Mouse (Mus musculus): ENCODE measurements around the gene Dnajb3. TPM values are rescaled to one million over a fixed set of nuclear protein-coding genes. Genes with fewer than 3 reads are reported as not detected.

The Dnajb3 gene
- polyA plus RNA-seq, 1 experiment = not detected

DNA sequence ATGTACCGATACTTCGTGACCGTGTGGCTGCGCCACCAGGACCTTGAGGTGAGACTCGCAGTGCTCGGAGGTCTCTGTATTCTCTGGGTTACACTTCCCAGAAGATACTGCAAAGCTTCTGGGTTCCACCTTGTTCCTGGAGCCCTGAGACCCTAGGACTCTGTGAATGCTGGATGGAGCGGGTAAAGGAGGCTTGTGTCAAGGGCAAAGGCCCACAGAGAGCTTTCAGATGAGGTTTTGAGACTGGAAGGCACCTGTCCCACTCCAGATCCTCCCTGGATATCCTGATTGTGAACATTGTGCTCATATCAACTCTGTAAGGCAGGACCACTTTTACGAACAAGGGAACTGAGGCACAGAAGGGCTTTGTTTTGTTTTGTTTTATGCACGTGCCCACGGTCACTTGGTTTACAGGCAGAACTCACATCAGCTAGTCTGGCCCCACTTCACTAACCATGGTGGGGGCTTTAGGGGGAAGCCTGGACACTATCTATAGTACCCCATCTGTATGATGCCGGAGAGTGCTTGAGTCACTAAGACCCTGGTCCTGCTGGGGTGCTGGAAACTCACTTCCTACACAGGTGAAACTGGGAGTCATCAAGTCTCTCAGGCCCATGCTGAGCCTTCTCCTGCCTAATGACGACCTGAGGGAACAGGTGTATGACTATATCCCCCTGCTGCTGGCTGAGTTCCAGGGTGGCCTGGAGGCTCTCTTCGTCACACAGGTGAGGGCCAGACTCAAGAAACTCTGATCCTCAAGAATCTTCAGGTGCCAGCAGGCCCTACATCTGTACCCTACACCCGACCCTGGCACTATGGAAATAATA, 28.1 kb upstream of the Dnajb3 start:
- no peak overlapping the region for H3K4me3 ChIP-seq (replicated peaks)
- TF ChIP-seq FLI1 (IDR thresholded peaks at IDR 0.05; ENCODE audit: low read length) (no peak), GATA1 (IDR thresholded peaks at IDR 0.05; ENCODE audit: borderline replicate concordance, low read length) (no peak)
- peaks cover 81% of the 10 kb centered on the region for H3K9me3 ChIP-seq
- peaks cover 6% of the 10 kb centered on the region for H3K27me3 ChIP-seq (replicated peaks)
- H3K4me1 ChIP-seq = no peaks in the 10 kb centered on the region
- H3K36me3 ChIP-seq (replicated peaks; ENCODE audit: low read length) = no peaks in the 10 kb centered on the region

DNA sequence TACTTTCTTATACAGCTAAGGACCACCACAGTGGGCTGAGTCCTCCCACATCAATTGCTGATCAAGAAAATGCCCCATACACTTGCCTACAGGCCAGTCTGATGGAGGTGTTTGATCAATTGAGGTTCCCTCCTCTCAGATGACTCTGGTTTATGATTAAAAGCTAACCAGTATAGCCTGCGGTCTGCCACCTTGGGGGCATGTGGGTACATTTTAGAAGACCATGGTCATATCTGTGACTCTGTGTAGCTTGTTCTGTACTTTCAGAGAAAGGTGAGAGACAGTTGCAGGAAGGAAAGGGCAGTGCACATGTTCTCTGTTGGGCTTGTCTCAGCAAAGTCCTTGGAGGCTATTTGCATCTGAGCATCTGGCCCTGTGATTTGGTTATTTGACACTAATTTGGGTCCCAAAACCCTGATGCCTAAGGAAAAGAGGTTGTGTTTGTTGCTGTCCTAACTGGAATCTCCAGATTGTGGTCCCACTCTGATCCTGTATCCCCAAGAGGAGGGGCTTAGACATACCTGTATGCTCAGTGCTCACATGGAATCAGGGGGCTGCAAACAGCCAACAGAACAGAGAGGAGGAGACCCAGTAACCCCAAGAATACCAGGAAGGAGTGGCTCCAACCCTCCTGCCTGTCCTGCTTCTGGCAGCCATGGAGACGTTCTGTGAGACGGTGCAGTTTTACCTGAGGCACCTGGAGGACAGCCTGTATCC, 27.2 kb upstream of the Dnajb3 start:
- H3K27me3 ChIP-seq (replicated peaks) = peaks cover 6% of the 10 kb centered on the region
- H3K36me3 ChIP-seq (replicated peaks; ENCODE audit: low read length) = no peaks in the 10 kb centered on the region
- H3K9me3 ChIP-seq = peaks cover 80% of the 10 kb centered on the region
- no peak overlapping the region for H3K4me3 ChIP-seq (replicated peaks)
- no peaks in the 10 kb centered on the region for H3K4me1 ChIP-seq
- no peak for TF ChIP-seq GATA1 (IDR thresholded peaks at IDR 0.05; ENCODE audit: borderline replicate concordance, low read length)
- no peak for TF ChIP-seq FLI1 (IDR thresholded peaks at IDR 0.05; ENCODE audit: low read length)

DNA sequence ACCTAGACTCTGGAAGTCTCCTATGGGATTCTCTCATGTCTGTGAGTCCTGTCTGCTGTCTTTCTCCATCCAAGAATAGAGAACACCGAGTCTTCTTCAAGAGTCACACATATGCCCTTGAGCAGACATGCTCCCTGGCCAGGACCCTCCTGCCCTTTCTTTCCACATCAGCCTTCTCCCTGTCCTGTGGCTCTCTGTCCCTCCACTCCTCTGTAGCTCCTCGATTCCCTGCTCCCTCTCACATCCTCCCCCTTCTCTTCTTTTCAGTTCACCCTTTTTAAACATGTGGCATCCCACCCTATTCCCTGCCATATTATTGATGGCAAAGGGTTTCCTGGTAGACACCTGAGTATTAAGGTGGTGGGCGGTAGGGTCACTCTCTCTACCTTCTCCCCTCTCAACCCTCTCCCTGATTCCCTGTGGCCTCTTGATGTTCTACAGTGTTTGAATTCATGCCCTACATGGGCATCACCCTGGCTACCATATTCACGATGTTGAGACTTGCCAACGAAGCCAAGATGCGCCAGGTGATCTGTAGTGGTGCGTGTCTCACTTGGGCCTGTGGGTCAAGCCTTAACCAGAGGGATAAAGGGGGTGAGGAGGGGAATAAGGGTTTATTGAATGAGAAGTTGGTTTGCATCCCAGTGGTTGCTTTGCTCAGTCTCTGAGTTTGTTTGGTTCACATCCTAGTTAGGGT, 26.4 kb upstream of the Dnajb3 start:
- peaks cover 79% of the 10 kb centered on the region for H3K9me3 ChIP-seq
- H3K36me3 ChIP-seq (replicated peaks; ENCODE audit: low read length) = no peaks in the 10 kb centered on the region
- peaks cover 6% of the 10 kb centered on the region for H3K27me3 ChIP-seq (replicated peaks)
- peak overlapping the region; percentile 4 for H3K4me3 ChIP-seq (replicated peaks)
- H3K4me1 ChIP-seq = no peaks in the 10 kb centered on the region
- TF ChIP-seq FLI1 (IDR thresholded peaks at IDR 0.05; ENCODE audit: low read length) (no peak), GATA1 (IDR thresholded peaks at IDR 0.05; ENCODE audit: borderline replicate concordance, low read length) (no peak)

DNA sequence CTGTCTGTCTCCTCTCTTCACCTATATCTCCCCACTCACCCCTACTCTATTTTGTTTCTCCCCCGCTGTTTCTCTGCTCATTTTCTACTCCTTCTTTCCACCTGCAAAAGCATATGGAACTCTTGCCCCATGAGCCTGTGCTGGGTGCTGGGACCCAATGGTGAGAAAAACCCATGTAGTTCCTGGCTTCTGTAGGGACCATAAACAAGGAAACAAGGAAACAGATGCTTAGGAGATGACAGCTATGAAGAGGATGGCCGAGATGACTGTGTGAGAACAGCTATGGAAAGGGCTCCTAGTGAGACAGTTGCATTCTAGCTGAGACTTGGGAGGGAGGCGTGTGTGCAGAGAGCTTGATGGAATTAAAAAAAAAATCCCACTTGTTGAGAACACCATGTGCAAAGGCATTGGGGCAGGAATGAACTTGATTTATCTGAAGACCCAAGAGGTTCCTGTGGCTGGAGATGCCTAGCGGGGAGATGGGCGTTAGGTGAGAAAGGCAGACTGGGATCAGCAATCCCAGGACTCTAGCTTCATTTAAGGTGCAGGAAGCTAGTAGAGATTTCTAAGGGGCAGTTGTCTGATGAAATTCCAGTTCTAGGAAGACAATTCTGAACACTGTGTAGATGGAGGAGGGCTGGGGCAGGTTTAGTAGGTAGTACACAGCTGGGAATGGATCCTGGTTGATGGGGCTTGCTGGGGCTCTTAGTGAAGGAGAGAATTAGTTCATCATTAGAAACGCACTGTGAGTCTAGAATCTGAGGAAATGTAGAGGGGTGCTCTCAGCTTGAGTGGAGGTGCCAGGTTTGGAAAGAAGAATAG, 25.6 kb upstream of the Dnajb3 start:
- H3K36me3 ChIP-seq (replicated peaks; ENCODE audit: low read length) = no peaks in the 10 kb centered on the region
- H3K4me1 ChIP-seq = no peaks in the 10 kb centered on the region
- H3K9me3 ChIP-seq = peaks cover 80% of the 10 kb centered on the region
- H3K27me3 ChIP-seq (replicated peaks) = peaks cover 4% of the 10 kb centered on the region
- H3K4me3 ChIP-seq (replicated peaks) = no peak overlapping the region
- TF ChIP-seq FLI1 (IDR thresholded peaks at IDR 0.05; ENCODE audit: low read length) (no peak), GATA1 (IDR thresholded peaks at IDR 0.05; ENCODE audit: borderline replicate concordance, low read length) (no peak)

DNA sequence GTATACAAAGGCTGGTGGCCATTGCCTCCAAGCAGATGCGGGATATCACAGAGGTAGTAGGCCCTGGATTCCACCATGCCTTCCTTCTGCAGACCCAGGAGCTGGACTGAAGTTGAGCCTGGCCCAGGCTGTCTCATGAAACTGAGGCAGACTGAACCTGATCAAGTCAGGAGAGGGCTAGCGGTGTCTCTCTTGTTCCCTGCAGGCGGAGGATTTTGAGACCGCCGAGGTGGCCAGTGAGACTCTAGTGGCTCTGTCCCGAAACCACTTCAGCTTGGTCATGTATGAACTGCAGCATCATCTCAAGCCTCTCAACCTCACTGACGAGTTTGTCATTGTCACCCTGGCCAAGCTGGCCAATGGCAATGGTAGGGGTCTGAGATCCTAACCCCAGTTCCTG, 24.8 kb upstream of the Dnajb3 start:
- no peak for TF ChIP-seq FLI1 (IDR thresholded peaks at IDR 0.05; ENCODE audit: low read length)
- no peak for TF ChIP-seq GATA1 (IDR thresholded peaks at IDR 0.05; ENCODE audit: borderline replicate concordance, low read length)
- Histone ChIP-seq H3K36me3 (replicated peaks; ENCODE audit: low read length) (no peaks in the 10 kb centered on the region), H3K9me3 (peaks cover 81% of the 10 kb centered on the region), H3K27me3 (replicated peaks) (peaks cover 4% of the 10 kb centered on the region), H3K4me1 (no peaks in the 10 kb centered on the region), H3K4me3 (replicated peaks) (peak overlapping the region; percentile 5)

DNA sequence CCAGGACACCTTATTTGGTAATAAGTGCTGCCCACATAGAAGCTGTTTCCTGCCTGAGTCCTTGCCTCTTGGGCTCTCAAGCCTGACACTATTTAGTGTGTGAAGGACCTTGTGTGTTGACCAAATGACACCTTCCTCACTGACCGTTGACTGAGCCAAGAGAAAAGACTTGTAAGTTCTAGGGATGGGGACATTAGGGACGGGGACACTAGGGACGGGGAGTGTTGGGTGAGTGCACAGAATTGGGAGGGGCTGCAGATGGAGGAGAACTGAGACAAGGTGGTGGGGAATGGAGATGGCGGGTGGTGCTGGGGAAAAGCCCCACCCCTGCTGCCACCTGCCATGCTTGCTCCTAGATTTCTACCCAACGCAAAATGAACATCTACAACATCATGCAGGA, 24.4 kb upstream of the Dnajb3 start:
- no peaks in the 10 kb centered on the region for H3K4me1 ChIP-seq
- peaks cover 3% of the 10 kb centered on the region for H3K27me3 ChIP-seq (replicated peaks)
- H3K9me3 ChIP-seq = peaks cover 78% of the 10 kb centered on the region
- TF ChIP-seq GATA1 (IDR thresholded peaks at IDR 0.05; ENCODE audit: borderline replicate concordance, low read length) (no peak), FLI1 (IDR thresholded peaks at IDR 0.05; ENCODE audit: low read length) (no peak)
- H3K36me3 ChIP-seq (replicated peaks; ENCODE audit: low read length) = no peaks in the 10 kb centered on the region
- peak overlapping the region; percentile 5 for H3K4me3 ChIP-seq (replicated peaks)

DNA sequence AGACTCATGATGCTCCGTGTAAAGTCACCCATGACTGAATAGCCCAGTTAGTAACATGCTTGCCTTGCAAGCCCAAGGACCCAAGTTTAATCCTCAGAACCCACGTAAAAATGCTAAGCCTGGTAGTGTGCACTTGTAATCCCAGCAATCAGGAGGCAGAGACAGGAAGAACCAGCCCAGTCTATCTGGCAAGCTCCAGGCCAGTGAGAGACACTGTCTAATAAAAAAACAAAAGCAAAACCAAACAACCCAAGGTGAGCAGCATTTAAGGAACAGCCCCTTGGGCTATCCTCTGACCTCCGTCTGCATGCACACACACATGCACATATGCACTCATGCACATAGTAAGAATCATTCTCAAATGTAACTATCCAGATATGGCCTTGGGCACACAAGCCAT, 24.0 kb upstream of the Dnajb3 start:
- Histone ChIP-seq H3K4me1 (no peaks in the 10 kb centered on the region), H3K4me3 (replicated peaks) (no peak overlapping the region), H3K36me3 (replicated peaks; ENCODE audit: low read length) (no peaks in the 10 kb centered on the region), H3K9me3 (peaks cover 74% of the 10 kb centered on the region), H3K27me3 (replicated peaks) (no peaks in the 10 kb centered on the region)
- TF ChIP-seq FLI1 (IDR thresholded peaks at IDR 0.05; ENCODE audit: low read length) (no peak), GATA1 (IDR thresholded peaks at IDR 0.05; ENCODE audit: borderline replicate concordance, low read length) (no peak)

DNA sequence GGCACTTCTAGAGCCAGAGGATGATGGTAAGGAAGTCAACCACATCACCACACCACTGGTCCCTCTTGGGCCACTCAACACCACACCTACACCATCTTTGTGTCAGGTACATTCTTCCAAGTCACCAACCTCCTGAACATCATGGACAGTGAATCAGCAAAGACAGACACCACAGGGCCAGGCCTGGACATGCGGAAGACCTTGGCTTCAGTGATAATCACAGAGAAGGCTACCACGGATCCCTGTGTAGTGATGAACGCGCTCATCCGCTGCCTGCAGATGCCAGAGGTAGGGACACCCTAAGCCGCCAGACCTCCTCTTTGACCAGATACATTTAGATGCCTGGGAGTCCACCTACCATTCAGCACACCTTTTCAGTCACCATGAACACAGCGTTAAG, 22.5 kb upstream of the Dnajb3 start:
- Histone ChIP-seq H3K4me1 (no peaks in the 10 kb centered on the region), H3K27me3 (replicated peaks) (no peaks in the 10 kb centered on the region), H3K9me3 (peaks cover 61% of the 10 kb centered on the region), H3K36me3 (replicated peaks; ENCODE audit: low read length) (no peaks in the 10 kb centered on the region), H3K4me3 (replicated peaks) (peak overlapping the region; percentile 3)
- TF ChIP-seq FLI1 (IDR thresholded peaks at IDR 0.05; ENCODE audit: low read length) = no peak
- no peak for TF ChIP-seq GATA1 (IDR thresholded peaks at IDR 0.05; ENCODE audit: borderline replicate concordance, low read length)

DNA sequence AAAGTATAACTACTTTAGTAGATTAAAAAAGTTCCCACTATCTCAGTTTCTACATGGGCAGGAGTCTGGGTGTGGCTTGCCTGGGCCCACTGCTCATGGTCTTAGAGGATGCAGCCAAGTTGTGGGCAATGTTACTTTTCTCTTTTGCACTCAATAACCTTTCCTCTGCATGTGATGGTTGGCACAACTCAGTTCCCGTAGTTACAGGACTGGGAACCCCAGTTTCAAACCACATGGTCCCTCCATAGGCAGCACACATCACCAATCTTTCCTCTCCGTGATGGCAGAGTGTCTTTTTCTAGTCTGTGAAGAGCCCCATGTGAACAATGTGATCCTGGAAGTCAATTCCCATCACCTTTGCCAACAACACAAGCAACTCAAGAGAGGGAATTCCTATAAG, 21.9 kb upstream of the Dnajb3 start:
- Histone ChIP-seq H3K9me3 (peaks cover 54% of the 10 kb centered on the region), H3K4me3 (replicated peaks) (no peak overlapping the region), H3K36me3 (replicated peaks; ENCODE audit: low read length) (no peaks in the 10 kb centered on the region), H3K4me1 (no peaks in the 10 kb centered on the region), H3K27me3 (replicated peaks) (no peaks in the 10 kb centered on the region)
- TF ChIP-seq FLI1 (IDR thresholded peaks at IDR 0.05; ENCODE audit: low read length) (no peak), GATA1 (IDR thresholded peaks at IDR 0.05; ENCODE audit: borderline replicate concordance, low read length) (no peak)
